Mouse (Mus musculus) forebrain, embryonic 14.5 days (tissue): ENCODE measurements around the gene Olfr1047. TPM values are rescaled to one million over a fixed set of nuclear protein-coding genes. Genes with fewer than 3 reads are reported as not detected.
"Not testable (repeated sequence)": the region's sequence is repeated elsewhere in the genome, so short reads cannot be mapped to it uniquely, and the experiment has no call there.

Source experiments
- ATAC-seq: fragments of 200-750 bp; cut with Nextera tagmentation; 2 replicates; pipeline ENCODE4 v1.8.0; 2017; ENCODE audit warnings: mild to moderate bottlenecking, moderate library complexity
- DNase-seq: peaks from one replicate; pipeline ENCODE4 v3.0.0-alpha.2; 2015; ENCODE audit warnings: low spot score
- H3K27ac ChIP-seq: fragments of 300-500 bp; sonication (generic); 2 replicates; pipeline ENCODE4 v1.5.1; 2014; ENCODE audit warnings: low read depth, mild to moderate bottlenecking, control low read depth, low read length, moderate library complexity
- H3K27me3 ChIP-seq: fragments of 300-500 bp; sonication (generic); replicated peaks from 2 replicates; pipeline ENCODE4 v1.6.1; 2014; ENCODE audit warnings: low read length, control low read depth, mixed read lengths; ENCODE audit not compliant: control insufficient read depth, insufficient read depth
- H3K36me3 ChIP-seq: fragments of 300-500 bp; sonication (generic); 2 replicates; pipeline ENCODE4 v1.6.1; 2014; ENCODE audit warnings: low read length, control low read depth; ENCODE audit not compliant: control insufficient read depth, insufficient read depth
- H3K4me1 ChIP-seq: fragments of 300-500 bp; sonication (generic); 2 replicates; pipeline ENCODE4 v1.6.1; 2014; ENCODE audit warnings: antibody characterized with exemption, low read length, control low read depth; ENCODE audit not compliant: control insufficient read depth, insufficient read depth
- H3K4me2 ChIP-seq: fragments of 300-500 bp; sonication (generic); 2 replicates; pipeline ENCODE4 v1.6.1; 2014; ENCODE audit warnings: mild to moderate bottlenecking, control low read depth, low read length
- H3K4me3 ChIP-seq: fragments of 300-500 bp; sonication (generic); 2 replicates; pipeline ENCODE4 v1.5.1; 2014; ENCODE audit warnings: low read depth, low read length, control low read depth
- H3K9ac ChIP-seq: fragments of 300-500 bp; sonication (generic); 2 replicates; pipeline ENCODE4 v1.6.1; 2014; ENCODE audit warnings: mild to moderate bottlenecking, low read length, control low read depth, moderate library complexity
- H3K9me3 ChIP-seq: fragments of 300-500 bp; sonication (generic); replicated peaks from 2 replicates; pipeline ENCODE4 v1.6.1; 2016; ENCODE audit warnings: low read length, control low read depth, mixed read lengths; ENCODE audit not compliant: control insufficient read depth
- WGBS: fragments of 180-500 bp; shearing (Covaris S2); extraction: QIAGEN DNeasy Blood & Tissue Kit; methylation state at CpG from one replicate; pipeline ENCODE4 v1.1.7; 2014; 5-methylcytosine and 5-hydroxymethylcytosine counted together
- polyA plus RNA-seq: library from polyadenylated mRNA; unstranded; fragments of >200 nt; fragmentation: Nextera tagmentation; extraction: Ambion mirVana; gene quantifications from 2 replicates; pipeline ENCODE4 v1.2.1, GENCODE M21; 2014

Olfr1047 gene
- not detected in 2 replicates for polyA plus RNA-seq

GRCm38 (mm10) chr2:86231301-86231700 is at the start of gene Olfr1047:
Gene Olfr1047 (minus strand): TSS chr2:86231401.
- H3K27me3 ChIP-seq = no peaks in the 10 kb centered on the region
- ATAC-seq = no peak
- no peak within 1 kb of the TSS for H3K27ac ChIP-seq

DNA sequence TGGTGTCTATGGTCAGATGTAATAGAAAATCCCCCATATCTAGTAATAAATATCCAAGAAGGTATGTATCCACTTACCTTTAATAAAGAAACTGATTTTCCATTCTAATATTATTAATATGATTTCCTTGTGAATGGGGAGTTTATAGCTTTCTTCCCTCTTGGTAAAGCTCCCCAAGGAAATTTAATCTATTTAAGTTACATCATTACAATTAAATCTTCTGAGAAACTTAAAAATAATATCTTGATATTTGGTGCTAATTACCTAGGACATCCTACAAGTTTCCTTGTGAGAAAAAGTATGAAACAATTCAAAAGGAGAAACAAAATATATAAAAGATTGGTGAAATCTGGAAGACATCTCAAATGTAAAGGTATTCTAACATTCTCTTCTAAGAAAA is 47.8 kb upstream of the Olfr1047 start, which contains the start of gene Olfr1051:
Gene Olfr1051 (minus strand): TSS at position 101 of the 400 bp plus-strand sequence.
- H3K27me3 ChIP-seq, H3K4me2 ChIP-seq, DNase-seq, H3K9ac ChIP-seq, ATAC-seq, H3K9me3 ChIP-seq, H3K27ac ChIP-seq, H3K4me1 ChIP-seq, H3K4me3 ChIP-seq, H3K36me3 ChIP-seq: not testable (repeated sequence)

More at GRCm38 (mm10) chr2:86231301-86231700, at the start of gene Olfr1047:
- WGBS = 96% methylated on average over 1 of the region's 1 CpGs
- Histone ChIP-seq H3K9me3 (no peaks in the 10 kb centered on the region), H3K4me3 (no peak within 1 kb of the TSS), H3K36me3 (no peaks in the 10 kb centered on the region), H3K9ac (no peak within 1 kb of the TSS), H3K4me2 (no peak within 1 kb of the TSS), H3K4me1 (no peaks in the 10 kb centered on the region)
- DNase-seq = no peak

- H3K36me3 ChIP-seq, DNase-seq, H3K4me3 ChIP-seq, H3K4me2 ChIP-seq, H3K4me1 ChIP-seq, H3K9ac ChIP-seq, H3K9me3 ChIP-seq, H3K27me3 ChIP-seq, ATAC-seq, H3K27ac ChIP-seq: not testable (repeated sequence)
These were observed 27.0 kb upstream of the Olfr1047 start, which contains the start of gene Olfr1049 for GRCm38 (mm10) chr2:86258228-86258627. Gene Olfr1049 (minus strand): TSS chr2:86258328.

GRCm38 (mm10) chr2:86240189-86240588 is 9.0 kb upstream of the Olfr1047 start, which contains the start of gene Olfr1048:
Gene Olfr1048 (minus strand): TSS chr2:86240289.
- no peaks in the 10 kb centered on the region for H3K9me3 ChIP-seq
- H3K4me1 ChIP-seq = no peaks in the 10 kb centered on the region
- no peak within 1 kb of the TSS for H3K27ac ChIP-seq
- H3K4me3 ChIP-seq = no peak within 1 kb of the TSS
- ATAC-seq (no peak), DNase-seq (no peak)
- no peaks in the 10 kb centered on the region for H3K36me3 ChIP-seq
- H3K9ac ChIP-seq = no peak within 1 kb of the TSS
- H3K27me3 ChIP-seq = no peaks in the 10 kb centered on the region
- H3K4me2 ChIP-seq = no peak within 1 kb of the TSS

DNA sequence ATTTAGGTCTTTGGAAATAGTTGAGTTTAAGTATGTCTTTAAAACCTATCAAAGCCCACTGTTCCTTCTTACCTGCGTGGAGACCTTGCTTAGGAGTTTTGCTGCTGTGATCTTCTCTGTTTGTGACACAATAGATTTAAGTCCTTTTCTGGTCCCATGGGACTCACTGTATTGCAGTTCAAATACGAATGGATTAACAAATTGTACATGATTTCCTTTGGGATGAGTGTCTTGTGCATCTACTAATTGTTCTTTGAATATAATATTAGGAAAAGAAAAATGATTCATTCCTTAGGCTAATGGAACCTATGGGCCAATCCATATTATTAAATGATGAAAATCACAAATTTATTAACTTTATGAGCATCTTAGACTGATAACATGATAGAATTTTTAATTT is 12.0 kb downstream of the Olfr1047 start, which contains the start of gene Olfr1046:
Gene Olfr1046 (minus strand): TSS at position 101 of the 400 bp plus-strand sequence.
- no peak for ATAC-seq
- DNase-seq = no peak

GRCm38 (mm10) chr2:86202909-86203308 is 28.3 kb downstream of the Olfr1047 start, which contains the start of gene Olfr1045:
Gene Olfr1045 (minus strand): TSS chr2:86203009.
- ATAC-seq = no peak
- DNase-seq = no peak
- H3K36me3 ChIP-seq = no peaks in the 10 kb centered on the region
- H3K4me1 ChIP-seq = no peaks in the 10 kb centered on the region
- H3K27ac ChIP-seq = no peak within 1 kb of the TSS
- no peak within 1 kb of the TSS for H3K9ac ChIP-seq
- H3K4me2 ChIP-seq = no peak within 1 kb of the TSS
- H3K27me3 ChIP-seq = no peaks in the 10 kb centered on the region
- H3K9me3 ChIP-seq = no peaks in the 10 kb centered on the region
- H3K4me3 ChIP-seq = no peak within 1 kb of the TSS

More for the DNA sequence above, 12.0 kb downstream of the Olfr1047 start, which contains the start of gene Olfr1046:
- H3K4me2 ChIP-seq = no peak within 1 kb of the TSS
- H3K36me3 ChIP-seq = no peaks in the 10 kb centered on the region
- no peak within 1 kb of the TSS for H3K27ac ChIP-seq
- H3K27me3 ChIP-seq = no peaks in the 10 kb centered on the region
- no peaks in the 10 kb centered on the region for H3K4me1 ChIP-seq
- H3K9ac ChIP-seq = no peak within 1 kb of the TSS
- no peak within 1 kb of the TSS for H3K4me3 ChIP-seq
- H3K9me3 ChIP-seq = no peaks in the 10 kb centered on the region
- WGBS = 77% methylated on average over 2 of the region's 2 CpGs

GRCm38 (mm10) chr2:86195863-86196262 is 35.3 kb downstream of the Olfr1047 start:
- H3K9me3 ChIP-seq = no peaks in the 10 kb centered on the region
- H3K4me3 ChIP-seq = no peak overlapping the region
- 63% methylated on average over 1 of the region's 1 CpGs for WGBS
- no peaks in the 10 kb centered on the region for H3K27me3 ChIP-seq
- H3K4me1 ChIP-seq = no peaks in the 10 kb centered on the region
- ATAC-seq = no peak
- no peak overlapping the region for H3K4me2 ChIP-seq
- no peak overlapping the region for H3K9ac ChIP-seq
- no peaks in the 10 kb centered on the region for H3K36me3 ChIP-seq
- no peak for DNase-seq
- no peak overlapping the region for H3K27ac ChIP-seq

DNA sequence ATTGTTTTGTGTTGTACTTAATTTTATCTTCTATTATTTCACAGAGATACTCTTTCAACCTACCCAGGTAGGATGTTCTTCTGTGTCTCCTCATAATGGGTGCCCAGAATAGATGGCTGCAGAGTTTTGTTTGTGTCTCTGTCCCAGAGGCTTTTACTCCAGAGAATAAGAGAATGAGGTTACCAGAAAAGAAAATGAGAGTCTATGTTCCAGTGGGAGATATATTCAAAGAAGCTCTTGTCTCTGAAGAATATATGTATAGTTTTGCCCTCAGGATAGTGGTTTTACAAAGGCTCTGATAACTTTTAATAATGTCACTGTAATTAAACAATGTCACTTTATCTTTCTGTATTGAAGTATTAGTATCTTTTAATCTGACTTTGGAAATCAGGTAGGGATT is 45.6 kb downstream of the Olfr1047 start, which contains the start of gene Olfr52:
Gene Olfr52 (minus strand): TSS at position 101 of the 400 bp plus-strand sequence.
- no peaks in the 10 kb centered on the region for H3K4me1 ChIP-seq
- no peak within 1 kb of the TSS for H3K9ac ChIP-seq
- ATAC-seq (no peak), DNase-seq (no peak)
- no peak within 1 kb of the TSS for H3K4me2 ChIP-seq
- H3K9me3 ChIP-seq = no peaks in the 10 kb centered on the region
- H3K36me3 ChIP-seq = no peaks in the 10 kb centered on the region
- H3K27ac ChIP-seq = no peak within 1 kb of the TSS
- H3K4me3 ChIP-seq = no peak within 1 kb of the TSS
- no peaks in the 10 kb centered on the region for H3K27me3 ChIP-seq

- no peaks in the 10 kb centered on the region for H3K27me3 ChIP-seq
- H3K27ac ChIP-seq = no peak overlapping the region
- DNase-seq (no peak), ATAC-seq (no peak)
- no peak overlapping the region for H3K4me3 ChIP-seq
- no peaks in the 10 kb centered on the region for H3K36me3 ChIP-seq
- no peaks in the 10 kb centered on the region for H3K9me3 ChIP-seq
- H3K4me1 ChIP-seq = no peaks in the 10 kb centered on the region
- H3K9ac ChIP-seq = no peak overlapping the region
- H3K4me2 ChIP-seq = no peak overlapping the region
- 73% methylated on average over 3 of the region's 3 CpGs for WGBS
These were observed 51.3 kb downstream of the Olfr1047 start for GRCm38 (mm10) chr2:86179950-86180349.
